Mouse (Mus musculus) T-helper 1 cell (primary cell): ENCODE results near the gene Gfod1.

Experiments
- in situ Hi-C: fragments of 300-600 bp; cut with MboI, MseI; formaldehyde crosslinking; loops from one replicate; pipeline ENCODE4 v1.15.1; 2025; ENCODE audit warnings: high pct_unique_total_duplicates

Gene Gfod1

GRCm38 (mm10) chr13:43208914-43209439, 95.0 kb downstream of the Gfod1 start:
- in situ Hi-C loops, result no loop called here

DNA sequence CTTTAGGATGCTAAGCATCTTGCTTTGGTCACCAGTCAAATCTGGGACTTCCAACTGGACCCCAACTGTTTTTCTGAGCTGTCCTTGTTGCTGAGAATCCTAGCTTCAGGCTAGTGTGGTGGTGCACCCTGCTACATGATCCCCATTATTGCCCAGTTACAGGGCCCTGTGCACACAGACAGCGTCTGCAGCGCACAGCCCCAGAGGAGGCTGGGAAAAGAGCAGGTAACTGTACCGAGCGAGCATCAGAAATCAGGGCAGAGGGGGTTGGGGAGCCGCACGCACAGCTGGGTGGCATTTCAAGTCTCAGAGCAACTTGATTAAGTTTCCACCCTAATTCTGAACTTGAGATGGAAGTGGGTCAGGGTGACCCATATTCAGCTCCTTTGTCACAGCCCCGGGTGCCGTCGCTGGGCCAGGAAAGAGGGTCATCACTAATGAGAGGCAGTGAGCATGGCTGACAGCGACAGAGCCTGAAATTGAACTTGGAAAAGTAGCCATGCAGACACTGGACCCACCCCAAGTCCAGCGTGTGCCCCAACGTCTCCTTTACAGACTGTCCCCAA, 97.8 kb downstream of the Gfod1 start:
- in situ Hi-C loops, result no loop called here

- in situ Hi-C loops, result loop anchor here (5.0 kb wide), 1 partner anchor 99 kb away; the partner anchor contains the start of gene Gfod1
Measured at GRCm38 (mm10) chr13:43203641-43204040, 100.3 kb downstream of the Gfod1 start.

DNA sequence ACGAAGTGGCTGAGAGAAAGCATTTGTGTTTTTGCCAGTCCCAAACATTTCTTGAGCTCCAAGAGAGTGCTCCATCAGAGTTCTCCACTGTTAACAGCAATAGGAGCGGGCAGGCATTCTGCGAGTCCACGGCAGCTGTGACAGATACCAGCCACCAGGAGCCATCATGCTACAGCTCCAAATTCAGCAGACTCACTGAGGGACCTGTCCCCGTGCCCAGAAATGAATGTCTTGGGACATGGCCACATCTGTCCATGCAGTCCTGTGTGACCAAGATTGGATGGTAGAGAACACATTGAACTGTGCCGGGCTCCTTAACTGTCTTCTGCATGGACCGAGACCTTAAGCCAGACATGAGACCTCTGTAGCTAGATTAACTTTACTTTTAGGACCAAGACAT, 100.7 kb downstream of the Gfod1 start:
- in situ Hi-C loops, result loop anchor here (5.0 kb wide), 1 partner anchor 99 kb away; the partner anchor contains the start of gene Gfod1

- in situ Hi-C loops, result loop anchor here (5.0 kb wide), 1 partner anchor 100 kb away; the partner anchor contains the start of gene Gfod1
Measured at GRCm38 (mm10) chr13:43202351-43202750, 101.6 kb downstream of the Gfod1 start.

GRCm38 (mm10) chr13:43201033-43201432, 102.9 kb downstream of the Gfod1 start:
- in situ Hi-C loops, result loop anchor here (5.0 kb wide), 1 partner anchor 101 kb away; the partner anchor contains the start of gene Gfod1

- in situ Hi-C loops, result loop anchor here (5.0 kb wide), 1 partner anchor 102 kb away; the partner anchor contains the start of gene Gfod1
Measured at GRCm38 (mm10) chr13:43200473-43200872, 103.5 kb downstream of the Gfod1 start.

DNA sequence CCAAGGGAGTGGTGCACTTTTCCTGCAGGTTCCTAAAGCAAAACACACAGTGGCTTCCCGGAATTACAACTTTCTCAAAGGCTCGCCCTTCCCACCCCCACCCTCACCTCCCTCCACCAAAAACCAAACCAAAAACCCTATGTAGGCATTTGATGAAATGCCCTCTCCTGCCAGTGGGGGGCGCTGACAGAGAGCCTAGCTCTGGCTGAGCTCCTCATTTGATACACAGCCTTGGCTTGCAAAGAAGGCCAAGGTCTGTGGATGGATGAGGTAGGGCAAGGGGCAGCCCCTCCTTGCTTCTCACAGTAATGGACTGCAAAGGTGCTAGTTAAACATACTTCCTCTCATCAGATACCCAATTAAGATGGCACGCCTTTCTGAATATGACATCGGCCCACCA, 104.2 kb downstream of the Gfod1 start:
- in situ Hi-C loops, result loop anchor here (5.0 kb wide), 1 partner anchor 103 kb away; the partner anchor contains the start of gene Gfod1

DNA sequence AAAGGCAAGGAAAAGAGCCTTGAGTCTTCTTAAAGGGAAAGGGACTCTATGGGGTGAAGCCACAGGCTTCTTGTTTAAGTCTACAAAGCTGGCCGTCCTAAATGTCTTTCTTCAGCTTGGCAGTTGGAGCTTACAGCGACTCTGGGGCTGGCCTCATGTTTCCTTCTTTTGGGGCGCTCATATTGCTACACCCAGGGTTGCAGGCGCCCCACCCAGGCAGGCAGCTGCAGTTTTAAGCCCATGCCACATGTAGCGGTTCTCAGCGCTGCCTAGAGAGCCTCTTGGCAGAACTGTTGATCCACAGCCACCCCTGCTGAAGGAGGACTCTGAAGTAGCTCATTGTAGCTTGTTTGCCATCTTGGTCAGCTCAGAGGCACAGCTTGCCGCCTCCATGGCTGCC, 104.7 kb downstream of the Gfod1 start:
- in situ Hi-C loops, result no loop called here

DNA sequence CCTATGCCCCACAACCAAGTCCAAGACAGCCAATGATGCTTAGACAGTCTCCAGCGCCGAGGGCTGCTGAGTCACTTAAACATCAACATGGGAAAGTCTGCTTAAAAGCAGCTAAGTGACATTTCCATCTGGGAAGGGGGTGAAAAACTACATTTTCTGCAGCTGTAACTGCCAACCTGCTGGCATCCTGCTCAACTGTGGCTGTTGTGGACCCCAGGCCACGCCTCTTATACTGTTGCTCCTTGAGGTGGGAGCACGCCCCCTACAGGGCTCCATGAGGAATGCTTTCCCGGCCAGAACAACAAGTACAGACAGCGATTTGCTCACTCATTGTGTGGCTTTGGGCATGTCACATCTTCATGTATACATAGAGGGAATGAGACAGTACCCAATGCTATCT, 106.8 kb downstream of the Gfod1 start:
- in situ Hi-C loops, result no loop called here

DNA sequence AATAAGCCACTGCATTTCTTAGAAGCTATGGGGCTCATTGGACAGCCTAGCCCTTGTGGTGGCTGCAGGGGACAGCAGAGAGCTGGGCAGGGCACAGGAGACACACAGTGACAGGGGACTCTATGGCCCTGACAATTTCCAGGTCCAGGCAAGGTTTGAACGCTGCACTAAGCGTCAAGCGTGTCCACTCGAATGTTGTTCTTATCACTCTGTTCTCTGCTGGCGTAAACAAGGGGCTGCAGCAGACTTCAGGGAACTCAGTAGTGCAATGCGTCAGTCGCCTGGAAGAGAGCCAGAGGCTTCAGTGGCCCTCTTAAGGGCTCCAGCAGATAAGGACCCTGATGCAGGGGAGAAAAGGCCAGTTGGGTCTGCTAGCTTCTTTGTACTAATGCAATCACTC, 108.0 kb downstream of the Gfod1 start:
- in situ Hi-C loops, result no loop called here

DNA sequence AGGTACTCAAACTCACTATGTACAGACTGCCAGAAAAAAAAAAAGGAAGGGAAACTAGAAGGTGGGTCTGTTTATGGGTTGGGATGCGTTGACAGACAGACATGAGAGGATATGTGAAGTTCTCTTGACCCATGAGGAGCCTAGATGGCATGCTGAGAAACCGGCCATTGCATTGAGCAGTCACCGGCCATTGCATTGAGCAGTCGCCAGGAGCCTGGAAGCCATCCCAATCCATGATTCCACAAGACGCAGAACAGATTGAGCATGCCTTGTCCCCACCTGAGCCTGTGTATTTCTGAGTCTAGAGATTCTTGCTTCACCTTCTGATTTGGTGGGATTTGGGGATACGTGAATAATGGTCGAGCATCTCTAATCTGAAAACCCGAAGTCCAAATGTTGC, 110.0 kb downstream of the Gfod1 start:
- in situ Hi-C loops, result loop anchor here (5.0 kb wide), 1 partner anchor 128 kb away; no protein-coding TSS in a partner anchor

- in situ Hi-C loops, result loop anchor here (5.0 kb wide), 1 partner anchor 129 kb away; no protein-coding TSS in a partner anchor
Measured at GRCm38 (mm10) chr13:43193266-43193665, 110.7 kb downstream of the Gfod1 start.

GRCm38 (mm10) chr13:43191741-43192192, 112.2 kb downstream of the Gfod1 start:
- in situ Hi-C loops, result loop anchor here (5.0 kb wide), 1 partner anchor 131 kb away; no protein-coding TSS in a partner anchor

DNA sequence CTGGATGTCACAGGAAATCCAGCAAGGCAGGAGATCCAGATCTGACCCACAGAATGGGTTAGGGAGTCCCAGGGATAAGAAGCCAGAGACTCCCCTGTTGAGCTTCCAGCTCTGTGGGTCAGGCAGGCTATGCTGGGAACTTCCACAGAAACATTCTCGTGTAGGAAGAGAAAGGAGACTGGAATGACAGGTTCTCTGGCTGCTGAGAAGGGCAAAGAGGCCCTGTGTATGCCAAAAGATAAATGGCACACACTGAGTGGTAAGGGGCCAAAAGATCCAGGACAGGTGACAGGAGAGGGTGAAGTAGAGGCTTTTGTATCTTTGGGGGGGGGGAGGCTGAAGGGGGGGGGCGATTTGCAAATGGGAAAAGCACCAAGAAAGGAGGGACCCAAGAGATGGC, 112.7 kb downstream of the Gfod1 start:
- in situ Hi-C loops, result loop anchor here (5.0 kb wide), 1 partner anchor 131 kb away; no protein-coding TSS in a partner anchor

DNA sequence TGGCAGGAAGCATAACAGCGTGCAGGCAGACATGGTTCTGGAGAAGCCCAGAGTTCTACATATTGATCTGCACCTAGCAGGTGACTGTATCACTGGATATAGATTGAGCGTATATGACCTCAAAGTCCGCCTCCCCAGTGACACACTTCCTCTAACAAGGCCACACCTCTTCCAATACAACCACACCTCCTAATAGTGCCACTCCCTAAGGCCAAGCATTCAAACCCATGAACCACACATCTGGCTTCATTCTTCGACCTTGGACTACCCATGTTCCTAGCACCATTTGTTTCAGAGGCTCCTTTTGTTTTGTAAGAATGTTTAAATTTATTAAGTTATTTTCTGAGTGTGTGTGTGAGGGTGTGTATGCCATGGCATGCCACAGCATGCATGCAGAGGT, 116.2 kb downstream of the Gfod1 start:
- in situ Hi-C loops, result no loop called here

DNA sequence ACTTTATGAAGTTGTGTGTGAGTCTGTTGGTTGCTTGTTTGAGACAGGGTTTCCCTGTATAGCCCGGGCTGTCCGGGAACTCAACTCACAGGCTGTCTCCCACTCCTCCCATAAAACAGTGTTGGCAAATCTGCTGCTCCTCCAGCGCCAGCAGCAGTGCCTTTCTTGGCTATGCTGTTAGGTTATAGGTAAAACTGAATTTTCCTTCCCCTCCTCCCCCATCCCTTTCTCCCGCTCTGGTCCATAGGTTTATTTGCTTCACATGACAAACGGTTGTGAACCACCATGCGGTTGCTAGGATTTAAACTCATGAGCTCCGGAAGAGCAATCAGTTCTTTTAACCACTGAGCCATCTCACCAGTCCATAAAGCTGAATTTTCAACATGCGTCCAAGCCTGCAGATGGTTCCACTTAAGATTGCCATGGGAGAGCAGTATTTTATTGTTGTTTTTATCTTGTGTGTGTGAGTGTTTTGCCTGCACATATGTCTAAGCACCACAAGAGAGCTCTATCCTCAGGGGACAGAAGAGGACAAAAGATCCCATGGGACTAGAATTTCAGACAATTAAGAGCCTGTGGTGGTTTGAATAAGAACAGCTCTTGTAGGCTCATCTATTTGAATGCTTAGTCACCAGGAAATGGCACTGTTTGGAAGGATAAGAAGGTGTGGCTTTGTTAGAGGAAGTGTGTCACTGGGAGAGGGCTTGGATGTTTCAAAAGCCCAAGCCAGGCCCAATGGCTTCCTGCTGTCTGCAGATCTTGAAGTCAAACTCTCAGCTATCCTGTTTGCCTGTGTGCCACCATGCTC, 120.5 kb downstream of the Gfod1 start:
- in situ Hi-C loops, result no loop called here

DNA sequence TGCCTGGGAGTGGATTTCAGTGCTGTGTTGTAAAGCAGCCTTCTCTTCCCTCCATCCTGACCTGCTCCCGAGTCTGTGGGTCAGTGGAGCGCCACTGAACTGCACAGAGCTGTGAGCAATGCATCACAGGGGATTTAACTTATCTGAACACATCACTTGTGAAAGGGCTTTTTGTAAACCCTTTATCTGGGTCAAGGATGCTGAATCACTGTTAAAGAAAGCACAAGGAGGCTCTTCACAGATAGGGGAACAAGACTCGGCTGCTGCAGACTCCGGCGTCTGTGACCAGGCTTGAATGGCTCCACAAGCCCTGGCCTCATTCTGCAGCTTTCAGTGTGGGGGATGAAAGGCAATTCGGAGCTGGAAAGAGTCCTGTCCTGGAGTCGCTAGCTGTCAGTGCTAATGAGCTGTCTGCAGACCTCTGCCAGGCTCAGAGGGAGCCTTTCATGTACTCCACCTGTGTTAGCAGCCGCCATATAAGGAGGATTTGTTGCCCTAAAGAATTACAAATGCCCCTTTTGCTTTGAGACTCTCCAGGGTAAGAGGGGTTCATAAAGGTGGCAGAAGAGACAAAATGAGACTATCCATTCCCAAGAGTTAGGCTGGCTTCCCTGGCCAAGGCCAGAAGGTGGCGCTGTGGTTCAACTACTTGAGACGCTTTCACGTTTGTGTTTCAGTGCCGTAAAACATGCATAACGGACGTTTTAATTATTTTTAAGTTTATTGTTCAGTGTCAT, 121.3 kb downstream of the Gfod1 start:
- in situ Hi-C loops, result no loop called here

DNA sequence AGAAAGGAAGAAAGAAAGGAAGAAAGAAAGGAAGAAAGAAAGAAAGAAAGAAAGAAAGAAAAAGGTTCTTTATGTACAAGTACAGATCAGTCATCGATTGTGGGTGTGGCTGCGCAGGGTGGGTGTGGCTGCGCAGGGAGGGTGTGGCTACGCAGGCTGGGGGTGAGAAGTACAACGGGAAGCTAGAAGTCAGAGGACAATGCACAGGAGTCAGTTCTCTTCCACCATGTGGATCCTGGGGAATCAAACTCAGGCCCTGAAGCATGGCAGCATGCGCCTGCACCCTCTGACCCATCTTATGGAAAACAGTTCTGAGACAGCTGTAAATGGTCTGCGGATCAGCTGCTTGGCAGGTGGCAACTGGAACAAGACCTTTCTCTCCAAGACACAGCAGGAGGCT, 122.9 kb downstream of the Gfod1 start:
- in situ Hi-C loops, result no loop called here

DNA sequence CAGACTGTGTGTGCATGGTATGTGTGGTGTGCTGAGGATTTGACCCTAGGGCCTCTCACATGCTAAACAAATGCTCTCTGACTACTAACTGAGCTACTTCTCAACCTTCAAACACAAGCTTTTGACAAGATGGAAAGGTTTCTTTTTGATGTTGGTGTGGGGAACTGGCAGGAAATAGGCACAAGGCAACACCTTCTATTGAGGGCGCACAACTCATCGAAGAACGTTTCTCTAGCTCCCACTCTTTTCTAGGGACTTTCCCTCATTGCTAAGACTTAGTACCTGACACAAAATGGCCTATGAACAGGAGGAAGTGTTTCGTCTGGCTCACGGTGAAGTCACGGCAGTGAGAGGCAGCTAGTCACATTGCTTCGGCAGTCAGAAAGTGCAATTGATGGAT, 126.7 kb downstream of the Gfod1 start:
- in situ Hi-C loops, result loop anchor here (5.0 to 10.0 kb wide), 2 partner anchors 380 to 597 kb away; no protein-coding TSS in a partner anchor

DNA sequence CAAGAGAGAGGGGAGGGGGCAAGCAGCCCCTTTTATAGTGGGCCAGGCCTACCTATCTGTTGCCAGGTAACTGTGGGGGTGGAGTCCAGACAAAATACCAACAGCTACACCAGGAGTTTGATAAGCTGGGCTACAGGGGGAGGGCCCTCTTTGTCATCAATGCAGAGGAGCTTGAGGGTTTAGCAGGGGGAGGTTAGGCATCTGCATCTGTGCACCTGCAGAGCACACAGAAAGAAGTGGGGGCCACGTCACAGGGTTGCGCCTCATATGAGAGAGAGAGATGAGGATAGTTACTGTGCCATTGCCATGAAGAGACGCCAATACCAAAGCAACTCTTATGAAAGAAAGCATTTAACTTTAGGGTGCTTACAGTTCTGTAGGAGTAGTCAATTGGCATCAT, 127.3 kb downstream of the Gfod1 start:
- in situ Hi-C loops, result loop anchor here (5.0 to 10.0 kb wide), 2 partner anchors 381 to 598 kb away; no protein-coding TSS in a partner anchor
